Mouse (Mus musculus) monocyte, adult 5-6 weeks (primary cell): Measurements from ENCODE around the gene Tspan5. TPM values are rescaled to one million over a fixed set of nuclear protein-coding genes. Genes with fewer than 3 reads are reported as not detected.

Experiments
- ATAC-seq: fragments of 153-309, 156-312 bp; replicated peaks from 2 replicates; pipeline ENCODE4 v1.8.0; 2017; ENCODE audit warnings: mild to moderate bottlenecking; ENCODE audit not compliant: low TSS enrichment, insufficient number of reproducible peaks, severe bottlenecking, poor library complexity, low FRiP score
- total RNA-seq: library from RNA; stranded (forward); fragments of 200-1000, 200-491, 200-594 nt; gene quantifications from 3 replicates; pipeline ENCODE4 v1.2.3, GENCODE M21; 2017

The Tspan5 gene
- total RNA-seq, 1 experiment from 2014 or later, result 20.4 TPM

- no peak for ATAC-seq
These were observed 116.7 kb downstream of the Tspan5 start for GRCm38 (mm10) chr3:138858649-138859048.

GRCm38 (mm10) chr3:138859166-138859565, 117.2 kb downstream of the Tspan5 start:
- no peak for ATAC-seq

GRCm38 (mm10) chr3:138859666-138860065, 117.7 kb downstream of the Tspan5 start:
- no peak for ATAC-seq

GRCm38 (mm10) chr3:138860257-138860760, 118.3 kb downstream of the Tspan5 start:
- ATAC-seq, result no peak

GRCm38 (mm10) chr3:138861032-138861431, 119.0 kb downstream of the Tspan5 start:
- no peak for ATAC-seq

DNA sequence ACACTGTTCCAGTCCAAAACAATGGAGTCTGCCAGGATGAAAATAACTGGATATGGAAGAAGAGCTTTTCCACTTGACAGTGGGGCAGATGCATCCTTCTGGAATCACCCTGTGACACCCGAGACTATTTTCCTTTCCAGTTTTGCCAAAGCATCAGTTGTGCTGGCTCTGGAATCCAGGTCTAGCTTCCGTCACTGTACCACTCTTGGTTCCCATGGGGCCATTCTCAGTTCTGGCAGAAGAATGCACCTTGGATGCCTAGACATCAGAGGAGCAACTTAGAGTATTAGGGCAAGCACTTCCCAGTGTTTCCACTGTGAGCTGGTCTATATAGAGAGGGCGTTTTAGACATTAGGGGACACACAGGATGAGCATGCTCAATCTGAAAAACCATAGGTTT, 119.6 kb downstream of the Tspan5 start:
- no peak for ATAC-seq

- no peak for ATAC-seq
These were observed 122.2 kb downstream of the Tspan5 start for GRCm38 (mm10) chr3:138864166-138864648.

GRCm38 (mm10) chr3:138865271-138865670, 123.3 kb downstream of the Tspan5 start:
- no peak for ATAC-seq

DNA sequence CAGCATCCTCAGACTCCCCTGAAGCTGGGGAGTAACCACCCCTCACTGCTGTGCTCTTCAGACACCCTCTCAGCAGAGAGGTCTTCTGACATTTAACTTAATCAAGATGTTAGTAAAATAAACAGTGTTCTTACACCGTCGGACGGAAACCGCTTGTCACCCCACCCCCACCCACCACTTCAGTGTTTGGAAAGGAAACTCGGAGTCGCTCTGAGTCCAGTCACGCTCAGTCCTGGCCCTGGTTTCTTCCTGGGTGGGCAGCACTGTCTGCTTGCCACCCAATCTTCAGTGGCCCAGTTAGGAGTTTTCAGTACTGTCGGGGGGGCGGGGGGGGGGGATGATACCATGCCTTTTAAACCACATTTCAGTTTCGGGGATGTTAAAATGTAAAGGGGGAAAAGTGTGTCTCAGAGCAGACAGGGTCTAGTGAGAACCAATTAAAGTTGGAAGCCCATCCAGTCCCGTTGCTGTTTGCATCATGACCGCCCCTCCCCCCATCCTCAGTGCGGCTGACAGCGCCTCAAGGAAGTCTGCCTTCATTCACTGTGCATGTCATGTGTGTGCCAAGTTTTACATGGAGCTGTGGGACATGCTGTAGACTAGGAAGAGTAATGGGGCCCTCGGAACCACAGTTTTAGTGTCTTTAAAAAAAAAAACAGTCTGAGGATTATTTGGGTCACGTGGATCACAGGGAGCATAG, 125.3 kb downstream of the Tspan5 start:
- no peak for ATAC-seq

GRCm38 (mm10) chr3:138868409-138868808, 126.4 kb downstream of the Tspan5 start:
- no peak for ATAC-seq

DNA sequence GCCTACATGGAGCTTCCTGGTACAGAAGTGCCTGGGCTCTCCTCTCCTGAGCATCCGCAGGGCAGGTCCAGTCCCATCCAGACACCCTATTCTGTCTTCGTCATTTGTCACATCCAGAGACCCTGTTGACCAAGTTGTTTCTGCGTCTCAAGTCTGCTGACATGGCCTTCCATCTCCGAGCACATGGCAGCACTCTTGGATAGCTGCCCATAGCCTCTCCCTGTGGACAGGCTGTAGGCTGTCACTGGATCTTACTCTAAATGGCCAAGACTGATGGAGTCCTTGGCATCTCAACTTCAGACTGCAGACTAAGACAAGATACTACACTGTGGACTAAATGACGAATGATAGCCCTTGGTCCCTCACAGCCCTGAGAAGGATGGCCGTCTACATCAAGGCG, 133.3 kb downstream of the Tspan5 start:
- ATAC-seq, result no peak

DNA sequence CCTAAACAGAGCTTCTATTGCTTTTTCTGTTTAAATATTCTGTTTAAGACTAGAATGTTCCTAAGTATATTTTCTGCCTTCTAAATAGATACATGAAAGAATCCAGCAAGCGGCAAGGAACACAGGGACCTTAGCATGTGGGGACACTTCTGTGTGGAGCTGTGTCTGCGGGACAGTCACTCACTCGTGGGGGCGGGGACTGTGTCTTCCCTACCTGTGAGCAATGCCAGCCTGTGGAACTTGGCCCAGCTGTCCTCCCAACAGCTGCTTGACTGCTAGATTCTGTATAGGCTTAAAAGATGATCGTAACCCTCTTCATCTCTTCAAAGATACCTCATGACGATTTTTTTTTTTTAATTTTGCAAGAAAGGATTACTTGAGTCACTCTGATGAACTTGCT, 133.9 kb downstream of the Tspan5 start:
- ATAC-seq, result no peak

GRCm38 (mm10) chr3:138876418-138876817, 134.4 kb downstream of the Tspan5 start:
- ATAC-seq, result no peak

GRCm38 (mm10) chr3:138876931-138877361, 135.0 kb downstream of the Tspan5 start:
- ATAC-seq, result no peak

DNA sequence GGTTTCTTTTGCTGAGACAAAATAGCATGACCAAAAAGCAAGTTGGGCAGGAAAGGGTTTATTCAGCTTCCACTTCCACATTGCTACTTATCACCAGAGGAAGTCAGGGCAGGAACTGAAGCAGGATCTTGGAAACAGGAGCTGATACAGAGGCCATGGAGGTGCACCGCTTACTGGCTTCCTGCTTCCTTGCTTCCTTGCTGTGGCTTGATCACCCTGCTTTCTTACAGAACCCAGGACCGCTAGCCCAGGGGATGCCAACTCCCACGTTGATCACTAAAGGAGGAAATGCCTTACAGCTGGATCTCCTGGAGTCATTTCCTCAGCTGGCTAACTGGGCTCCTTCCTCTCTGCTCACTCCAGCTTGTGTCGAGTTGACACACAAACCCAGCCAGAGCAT, 135.7 kb downstream of the Tspan5 start:
- ATAC-seq, result no peak

- no peak for ATAC-seq
These were observed 139.2 kb downstream of the Tspan5 start for GRCm38 (mm10) chr3:138880999-138881724.

DNA sequence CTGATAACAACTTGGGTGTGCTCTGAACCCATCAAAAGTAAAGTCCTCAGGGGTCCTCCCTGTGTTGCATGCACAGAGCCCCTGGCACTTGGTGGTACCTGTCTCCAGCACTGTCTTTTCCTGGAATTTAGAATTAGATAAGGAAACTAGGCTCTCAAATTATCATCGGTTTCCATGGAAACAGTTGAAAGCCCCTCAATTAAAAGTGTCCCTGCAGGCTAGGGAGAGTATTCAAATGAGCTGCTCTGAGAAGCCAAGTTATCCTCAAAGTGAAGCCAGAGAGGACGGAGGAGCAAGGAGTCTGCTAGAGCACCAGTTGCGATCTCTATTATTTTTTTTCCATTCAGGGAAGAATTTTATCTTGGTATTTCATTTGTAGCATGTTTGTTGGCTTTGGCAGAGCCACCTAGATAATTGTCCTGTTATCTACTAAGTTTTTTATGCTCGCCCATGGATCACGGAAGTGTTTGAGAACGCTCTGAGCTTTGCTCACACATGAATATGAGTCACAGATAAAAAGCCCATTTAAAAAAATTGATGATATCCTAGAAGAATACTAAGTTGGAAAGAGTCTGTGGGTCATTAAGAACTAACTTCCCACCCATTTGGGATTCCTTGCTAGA, 139.8 kb downstream of the Tspan5 start:
- ATAC-seq, result no peak

- ATAC-seq, result no peak
These were observed 144.1 kb downstream of the Tspan5 start for GRCm38 (mm10) chr3:138886121-138886520.

- no peak for ATAC-seq
These were observed 147.2 kb downstream of the Tspan5 start for GRCm38 (mm10) chr3:138889214-138889613.
